In the genomic region with DNA sequence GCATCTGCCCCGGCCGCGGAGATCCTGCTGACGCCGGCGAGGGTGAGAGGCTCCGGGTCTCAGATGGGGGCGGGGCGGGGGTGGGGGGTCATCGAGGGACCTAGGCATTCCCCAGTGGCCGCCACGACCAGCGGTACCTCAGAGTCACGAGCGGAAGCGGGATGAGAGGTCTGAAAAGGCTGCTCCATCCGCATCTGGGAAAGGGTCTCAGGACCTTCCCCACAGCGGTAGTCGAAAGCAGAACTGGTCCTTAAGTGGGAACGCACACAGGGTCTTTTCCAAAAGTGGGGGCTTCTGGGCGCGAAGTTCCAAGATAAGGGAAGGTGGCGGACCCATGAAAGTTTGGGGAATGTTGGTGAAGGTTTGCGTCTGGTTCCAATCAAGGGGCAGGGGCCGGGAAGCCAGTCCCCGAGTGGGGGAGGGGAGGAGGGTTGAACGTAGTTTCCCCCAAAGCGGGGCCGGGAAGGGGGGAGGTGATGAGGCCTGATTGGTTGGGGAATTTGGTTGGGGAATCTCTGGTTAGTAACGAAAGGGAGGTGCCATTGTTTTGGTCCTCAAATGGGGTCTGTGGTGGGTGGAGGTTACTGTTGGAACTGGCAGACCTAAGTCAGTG, we compare ENCODE assay signal across 8 mouse cellular contexts. TPM values are rescaled to one million over a fixed set of nuclear protein-coding genes. Genes with fewer than 3 reads are reported as not detected.
DNase-seq lines count a peak whose midpoint lies in the region; ATAC-seq and TF ChIP-seq lines count a peak whose summit lies in the region.

No protein-coding gene starts in this region.

- peak overlapping the region; percentile 79 for H3K4me2 ChIP-seq in kidney, embryonic 14.5 days (replicated peaks; ENCODE audit: low read depth, low read length)
- H3K4me2 ChIP-seq in limb, embryonic 14.5 days (replicated peaks; ENCODE audit: low read depth, low read length, severe bottlenecking) = peak overlapping the region; percentile 84
- H3K4me2 ChIP-seq in midbrain, embryonic 13.5 days (replicated peaks) = peak overlapping the region; percentile 88

- DNase-seq in kidney, adult 11 months = no peak
- peak; percentile 15 for DNase-seq in T-cell, adult 2 months (ENCODE audit: low spot score)
- DNase-seq in embryo, embryonic 11 days = peak; percentile 93
- peak; percentile 46 to 49 for DNase-seq in heart, postnatal 14 days
- peak; percentile 89 for DNase-seq in limb, embryonic 14.5 days (ENCODE audit: low spot score)
- DNase-seq in thymus, postnatal 14 days = peak; percentile 67

- peak overlapping the region; percentile 68 for H3K4me3 ChIP-seq in kidney, embryonic 14.5 days (ENCODE audit: low read length)
- peak overlapping the region; percentile 82 for H3K4me3 ChIP-seq in limb, embryonic 14.5 days (replicated peaks; ENCODE audit: low read length)
- H3K4me3 ChIP-seq in midbrain, embryonic 13.5 days (replicated peaks) = peak overlapping the region; percentile 86

- peak; percentile 50 for ATAC-seq in kidney, embryonic 14.5 days (ENCODE audit: low FRiP score, low TSS enrichment)
- ATAC-seq in limb, embryonic 14.5 days (ENCODE audit: low FRiP score, low read depth) = peak; percentile 62
- peak; percentile 46 for ATAC-seq in midbrain, embryonic 13.5 days

- H3K4me1 ChIP-seq in kidney, embryonic 14.5 days (ENCODE audit: control insufficient read depth, insufficient read depth, low read length) = peaks cover 43% of the 10 kb centered on the region
- H3K4me1 ChIP-seq in limb, embryonic 14.5 days (ENCODE audit: control insufficient read depth, insufficient read depth, low read length) = peaks cover 46% of the 10 kb centered on the region
- H3K4me1 ChIP-seq in midbrain, embryonic 13.5 days (replicated peaks) = peaks cover 53% of the 10 kb centered on the region

- H3K36me3 ChIP-seq in kidney, embryonic 14.5 days (ENCODE audit: control insufficient read depth, insufficient read depth, low read length) = no peaks in the 10 kb centered on the region; the same call in 1 of the 2 replicates
- no peaks in the 10 kb centered on the region for H3K36me3 ChIP-seq in limb, embryonic 14.5 days (ENCODE audit: control insufficient read depth, insufficient read depth, low read length)
- no peaks in the 10 kb centered on the region for H3K36me3 ChIP-seq in midbrain, embryonic 13.5 days

- peak overlapping the region; percentile 87 for H3K27ac ChIP-seq in kidney, embryonic 14.5 days (ENCODE audit: low read depth, low read length)
- peak overlapping the region; percentile 96 for H3K27ac ChIP-seq in limb, embryonic 14.5 days (replicated peaks; ENCODE audit: low read depth, low read length)
- peak overlapping the region; percentile 89 for H3K27ac ChIP-seq in midbrain, embryonic 13.5 days

- H3K9me3 ChIP-seq in kidney, embryonic 14.5 days (ENCODE audit: control insufficient read depth, low read length) = no peaks in the 10 kb centered on the region
- H3K9me3 ChIP-seq in limb, embryonic 14.5 days (ENCODE audit: control insufficient read depth, low read length) = no peaks in the 10 kb centered on the region
- no peaks in the 10 kb centered on the region for H3K9me3 ChIP-seq in midbrain, embryonic 13.5 days

- whole genome bisulfite sequencing in kidney, embryonic 14.5 days = 1% methylated on average over 30 of the region's 30 CpGs
- WGBS in limb, embryonic 14.5 days = under 1% methylated on average over 29 of the region's 30 CpGs
- under 1% methylated on average over 30 of the region's 30 CpGs for WGBS in midbrain, embryonic 13.5 days

- H3K9ac ChIP-seq in kidney, embryonic 14.5 days (ENCODE audit: low read depth, low read length) = peak overlapping the region; percentile 85
- peak overlapping the region; percentile 89 for H3K9ac ChIP-seq in limb, embryonic 14.5 days (ENCODE audit: low read depth, low read length, severe bottlenecking)
- peak overlapping the region; percentile 88 for H3K9ac ChIP-seq in midbrain, embryonic 13.5 days (replicated peaks)

- H3K27me3 ChIP-seq in kidney, embryonic 14.5 days (ENCODE audit: control insufficient read depth, insufficient read depth, low read length) = no peaks in the 10 kb centered on the region
- no peaks in the 10 kb centered on the region for H3K27me3 ChIP-seq in limb, embryonic 14.5 days (ENCODE audit: control insufficient read depth, insufficient read depth, low read length)
- H3K27me3 ChIP-seq in midbrain, embryonic 13.5 days = no peaks in the 10 kb centered on the region

- TF ChIP-seq POLR2A in limb, embryonic 14.5 days (IDR thresholded peaks at IDR 0.05; ENCODE audit: borderline replicate concordance, extremely low read depth, insufficient read depth, insufficient read length) = no peak

- intact Hi-C loops in heart, postnatal 14 days (cut with DNase I) = loop anchor here (2.0 kb wide), 1 partner anchor 40 kb away; no protein-coding TSS in a partner anchor

RNA-seq across cellular contexts. Expression of gene Itm2c, which starts 0.8 kb away (rescaled TPM):
- polyA plus RNA-seq in kidney, embryonic 14.5 days (2014; fragmentation: Nextera tagmentation; extraction: Ambion mirVana) = 145 and 179 TPM in 2 replicates
- 10 to 100 TPM; 87.2 to 93.8 TPM for total RNA-seq in heart, postnatal 14 days (2021)
- polyA plus RNA-seq in limb, embryonic 14.5 days (2012; rRNA removed) = 213 and 289 TPM in 2 replicates
- 181 and 197 TPM in 2 replicates for polyA plus RNA-seq in limb, embryonic 14.5 days (2014; fragmentation: Nextera tagmentation; extraction: Ambion mirVana)
- polyA plus RNA-seq in midbrain, embryonic 13.5 days (2015; fragmentation: Nextera tagmentation; extraction: Ambion mirVana) = 179 and 201 TPM in 2 replicates

RNA-seq across cellular contexts. Expression of gene 4933407L21Rik, which starts 33.4 kb away (rescaled TPM):
- 0.85 and 1.7 TPM in 2 replicates for polyA plus RNA-seq in kidney, embryonic 14.5 days (2014; fragmentation: Nextera tagmentation; extraction: Ambion mirVana)
- total RNA-seq in heart, postnatal 14 days (2021) = not detected
- 1.2 and 1.3 TPM in 2 replicates for polyA plus RNA-seq in limb, embryonic 14.5 days (2012; rRNA removed)
- polyA plus RNA-seq in limb, embryonic 14.5 days (2014; fragmentation: Nextera tagmentation; extraction: Ambion mirVana) = 0.66 and 0.73 TPM in 2 replicates
- polyA plus RNA-seq in midbrain, embryonic 13.5 days (2015; fragmentation: Nextera tagmentation; extraction: Ambion mirVana) = 6.4 and 6.5 TPM in 2 replicates
